In genomic region chr6:127529451-127529850, GRCm38 (mm10) we compare ENCODE assay signal across 8 mouse cellular contexts. TPM values are rescaled to one million over a fixed set of nuclear protein-coding genes. Genes with fewer than 3 reads are reported as not detected.
A peak's percentile ranks its signal among the peaks of the same experiment; 100 is the strongest.
DNase-seq lines count a peak whose midpoint lies in the region; ATAC-seq lines count a peak whose summit lies in the region.

No protein-coding gene starts in this region.

- no peak overlapping the region for H3K9ac ChIP-seq in midbrain, embryonic 15.5 days

- peak; percentile 71 for ATAC-seq in megakaryocyte progenitor cell, adult 5-6 weeks (replicated peaks; ENCODE audit: poor library complexity)
- no peak for ATAC-seq in midbrain, embryonic 15.5 days (replicated peaks)

- H3K27ac ChIP-seq in midbrain, embryonic 15.5 days = no peak overlapping the region

- 76% methylated on average over 2 of the region's 2 CpGs for WGBS in midbrain, embryonic 15.5 days

- no peaks in the 10 kb centered on the region for H3K27me3 ChIP-seq in midbrain, embryonic 15.5 days (replicated peaks)

- peaks cover 4% of the 10 kb centered on the region; the same call in 1 of the 2 replicates for H3K4me1 ChIP-seq in midbrain, embryonic 15.5 days

- H3K4me3 ChIP-seq in midbrain, embryonic 15.5 days = no peak overlapping the region

- no peaks in the 10 kb centered on the region for H3K36me3 ChIP-seq in midbrain, embryonic 15.5 days (replicated peaks)

- peak; percentile 44 for DNase-seq in retina, postnatal 1 day
- no peak for DNase-seq in retina, embryonic 14.5 days (ENCODE audit: low spot score)
- peak; percentile 86 for DNase-seq in cerebellum, adult 9-10 months
- DNase-seq in heart, adult 8-10 months (ENCODE audit: low spot score) = peak; percentile 73
- DNase-seq in kidney, postnatal 36 days = peak; percentile 69 to 83
- peak; percentile 51 to 80 for DNase-seq in urinary bladder, postnatal 36 days (ENCODE audit: low spot score in 2 of 2)

- H3K4me2 ChIP-seq in midbrain, embryonic 15.5 days = no peak overlapping the region

- no peaks in the 10 kb centered on the region for H3K9me3 ChIP-seq in midbrain, embryonic 15.5 days

RNA-seq across cellular contexts. Expression of gene Cracr2a, which starts 31.7 kb away (rescaled TPM):
- 1 to 10 TPM in 3 of 4 experiments, under 1 TPM in 1; 0.35 to 3.4 (median 2.4) TPM for total RNA-seq in heart, adult 8-10 months (2022)
- 4.0 and 4.5 TPM in 2 replicates for total RNA-seq in megakaryocyte progenitor cell, adult 5-6 weeks (2015)
- 6.2 and 10.3 TPM in 2 replicates for total RNA-seq in megakaryocyte progenitor cell, adult 5-6 weeks (2017)
- polyA plus RNA-seq in midbrain, embryonic 15.5 days (2015; fragmentation: Nextera tagmentation; extraction: Ambion mirVana) = 0.11 and 0.74 TPM in 2 replicates
